Mouse (Mus musculus) stomach, postnatal 0 days (tissue): ENCODE results near the gene Txnrd2.

Source experiments
- CTCF ChIP-seq: IDR thresholded peaks from 2 replicates; pipeline ENCODE4 v1.5.1; 2016; ENCODE audit warnings: antibody characterized with exemption, low read depth, mild to moderate bottlenecking, moderate library complexity
- EP300 ChIP-seq: optimal IDR thresholded peaks from 2 replicates; pipeline ENCODE3; 2016; ENCODE audit warnings: antibody characterized with exemption

GRCm38 (mm10) chr16:18393595-18393994 is 32.6 kb upstream of the Txnrd2 start:
- TF ChIP-seq CTCF (no peak), EP300 (no peak)
